Mouse (Mus musculus) neural tube, embryonic 12.5 days (tissue): Measurements from ENCODE around the gene Tmem268. TPM values are rescaled to one million over a fixed set of nuclear protein-coding genes. Genes with fewer than 3 reads are reported as not detected.

Experiments
- ATAC-seq: fragments of 200-750 bp; cut with Nextera tagmentation; 2 replicates; pipeline ENCODE4 v1.8.0; 2017; ENCODE audit warnings: low read depth, mild to moderate bottlenecking, moderate TSS enrichment, moderate library complexity; ENCODE audit not compliant: low FRiP score
- H3K27ac ChIP-seq: fragments of 300-500 bp; sonication (generic); 2 replicates; pipeline ENCODE4 v1.5.1; 2016
- H3K27me3 ChIP-seq: fragments of 300-500 bp; sonication (generic); replicated peaks from 2 replicates; pipeline ENCODE4 v1.6.1; 2016; ENCODE audit warnings: mild to moderate bottlenecking
- H3K36me3 ChIP-seq: fragments of 300-500 bp; sonication (generic); 2 replicates; pipeline ENCODE4 v1.6.1; 2016; ENCODE audit warnings: mild to moderate bottlenecking
- H3K4me1 ChIP-seq: fragments of 300-500 bp; sonication (generic); 2 replicates; pipeline ENCODE4 v1.6.1; 2016
- H3K4me2 ChIP-seq: fragments of 300-500 bp; sonication (generic); replicated peaks from 2 replicates; pipeline ENCODE4 v1.6.1; 2016; ENCODE audit warnings: mild to moderate bottlenecking
- H3K4me3 ChIP-seq: fragments of 300-500 bp; sonication (generic); 2 replicates; pipeline ENCODE4 v1.5.1; 2016
- H3K9ac ChIP-seq: fragments of 300-500 bp; sonication (generic); 2 replicates; pipeline ENCODE4 v1.6.1; 2016; ENCODE audit warnings: mild to moderate bottlenecking
- H3K9me3 ChIP-seq: fragments of 300-500 bp; sonication (generic); 2 replicates; pipeline ENCODE4 v1.6.1; 2016; ENCODE audit warnings: mild to moderate bottlenecking
- WGBS: fragments of 180-500 bp; shearing (Covaris S2); methylation state at CpG from one replicate; pipeline ENCODE4 v1.1.7; 2016; 5-methylcytosine and 5-hydroxymethylcytosine counted together
- polyA plus RNA-seq: library from polyadenylated mRNA; unstranded; fragments of >200 nt; fragmentation: Nextera tagmentation; extraction: Ambion mirVana; gene quantifications from 2 replicates; pipeline ENCODE4 v1.2.1, GENCODE M21; 2016

Gene Tmem268
- polyA plus RNA-seq, 1 experiment from 2014 or later = 4.2 TPM

GRCm38 (mm10) chr4:63582580-63582979 lies 24.0 kb downstream of the Tmem268 start:
- no peaks in the 10 kb centered on the region for H3K36me3 ChIP-seq
- H3K27ac ChIP-seq = no peak overlapping the region
- no peak for ATAC-seq
- no peak overlapping the region for H3K4me2 ChIP-seq
- 77% methylated on average over 5 of the region's 5 CpGs for WGBS
- no peaks in the 10 kb centered on the region for H3K9me3 ChIP-seq
- no peak overlapping the region for H3K9ac ChIP-seq
- no peaks in the 10 kb centered on the region for H3K27me3 ChIP-seq
- H3K4me1 ChIP-seq = peaks cover 8% of the 10 kb centered on the region
- H3K4me3 ChIP-seq = no peak overlapping the region

- no peak overlapping the region for H3K4me2 ChIP-seq
- H3K27me3 ChIP-seq = no peaks in the 10 kb centered on the region
- H3K27ac ChIP-seq = no peak overlapping the region
- H3K36me3 ChIP-seq = no peaks in the 10 kb centered on the region
- no peaks in the 10 kb centered on the region for H3K9me3 ChIP-seq
- ATAC-seq = no peak
- no peak overlapping the region for H3K4me3 ChIP-seq
- H3K9ac ChIP-seq = no peak overlapping the region
- peaks cover 2% of the 10 kb centered on the region; the same call in 1 of the 2 replicates for H3K4me1 ChIP-seq
- 85% methylated on average over 10 of the region's 10 CpGs for WGBS
These were observed 26.6 kb downstream of the Tmem268 start for GRCm38 (mm10) chr4:63585216-63585615.

- 77% methylated on average over 2 of the region's 2 CpGs for WGBS
- H3K36me3 ChIP-seq = no peaks in the 10 kb centered on the region
- H3K9me3 ChIP-seq = no peaks in the 10 kb centered on the region
- no peaks in the 10 kb centered on the region for H3K4me1 ChIP-seq
- no peaks in the 10 kb centered on the region for H3K27me3 ChIP-seq
- ATAC-seq = no peak
- no peak overlapping the region for H3K4me2 ChIP-seq
- no peak overlapping the region for H3K4me3 ChIP-seq
- H3K27ac ChIP-seq = no peak overlapping the region
- H3K9ac ChIP-seq = no peak overlapping the region
These were observed 27.7 kb downstream of the Tmem268 start for GRCm38 (mm10) chr4:63586240-63586639.

- Histone ChIP-seq H3K4me2 (no peak overlapping the region), H3K9ac (no peak overlapping the region), H3K36me3 (no peaks in the 10 kb centered on the region), H3K27me3 (no peaks in the 10 kb centered on the region), H3K4me3 (no peak overlapping the region), H3K9me3 (no peaks in the 10 kb centered on the region), H3K4me1 (no peaks in the 10 kb centered on the region), H3K27ac (no peak overlapping the region)
- 93% methylated on average over 7 of the region's 7 CpGs for WGBS
- ATAC-seq = no peak
These were observed 31.4 kb downstream of the Tmem268 start for GRCm38 (mm10) chr4:63589987-63590386.

GRCm38 (mm10) chr4:63590538-63590937 lies 32.0 kb downstream of the Tmem268 start:
- WGBS = 89% methylated on average over 4 of the region's 4 CpGs
- Histone ChIP-seq H3K9ac (no peak overlapping the region), H3K36me3 (no peaks in the 10 kb centered on the region), H3K4me2 (no peak overlapping the region), H3K27me3 (no peaks in the 10 kb centered on the region), H3K27ac (no peak overlapping the region), H3K9me3 (no peaks in the 10 kb centered on the region), H3K4me1 (no peaks in the 10 kb centered on the region), H3K4me3 (no peak overlapping the region)
- no peak for ATAC-seq

- H3K9me3 ChIP-seq = no peaks in the 10 kb centered on the region
- H3K4me2 ChIP-seq = no peak overlapping the region
- no peak for ATAC-seq
- H3K4me3 ChIP-seq = no peak overlapping the region
- no peaks in the 10 kb centered on the region for H3K36me3 ChIP-seq
- no peak overlapping the region for H3K9ac ChIP-seq
- H3K27ac ChIP-seq = no peak overlapping the region
- no peaks in the 10 kb centered on the region for H3K27me3 ChIP-seq
- no peaks in the 10 kb centered on the region for H3K4me1 ChIP-seq
- WGBS = 82% methylated on average over 5 of the region's 5 CpGs
These were observed 36.0 kb downstream of the Tmem268 start for GRCm38 (mm10) chr4:63594459-63595110.

GRCm38 (mm10) chr4:63595259-63595658 lies 36.7 kb downstream of the Tmem268 start:
- no peak overlapping the region for H3K9ac ChIP-seq
- ATAC-seq = no peak
- 83% methylated on average over 10 of the region's 10 CpGs for whole genome bisulfite sequencing

GRCm38 (mm10) chr4:63596010-63596409 lies 37.4 kb downstream of the Tmem268 start:
- no peak for ATAC-seq
- Histone ChIP-seq H3K27ac (no peak overlapping the region), H3K4me3 (no peak overlapping the region), H3K36me3 (no peaks in the 10 kb centered on the region), H3K27me3 (no peaks in the 10 kb centered on the region), H3K9me3 (no peaks in the 10 kb centered on the region), H3K4me1 (no peaks in the 10 kb centered on the region), H3K4me2 (no peak overlapping the region), H3K9ac (no peak overlapping the region)
- WGBS = over 99% methylated on average over 4 of the region's 4 CpGs

More at GRCm38 (mm10) chr4:63595259-63595658, 36.7 kb downstream of the Tmem268 start:
- no peak overlapping the region for H3K4me3 ChIP-seq
- no peaks in the 10 kb centered on the region for H3K36me3 ChIP-seq
- H3K27me3 ChIP-seq = no peaks in the 10 kb centered on the region
- no peaks in the 10 kb centered on the region for H3K9me3 ChIP-seq
- H3K4me1 ChIP-seq = no peaks in the 10 kb centered on the region
- no peak overlapping the region for H3K27ac ChIP-seq
- H3K4me2 ChIP-seq = no peak overlapping the region

GRCm38 (mm10) chr4:63600786-63601185 lies 42.2 kb downstream of the Tmem268 start:
- no peaks in the 10 kb centered on the region for H3K27me3 ChIP-seq
- H3K27ac ChIP-seq = no peak overlapping the region
- H3K4me1 ChIP-seq = no peaks in the 10 kb centered on the region
- no peaks in the 10 kb centered on the region for H3K9me3 ChIP-seq
- no peak overlapping the region for H3K4me3 ChIP-seq
- no peak overlapping the region for H3K9ac ChIP-seq
- ATAC-seq = no peak
- H3K4me2 ChIP-seq = no peak overlapping the region
- H3K36me3 ChIP-seq = no peaks in the 10 kb centered on the region
- 87% methylated on average over 6 of the region's 6 CpGs for WGBS

- Histone ChIP-seq H3K27me3 (no peaks in the 10 kb centered on the region), H3K4me1 (no peaks in the 10 kb centered on the region), H3K4me2 (no peak overlapping the region), H3K9ac (no peak overlapping the region), H3K4me3 (no peak overlapping the region), H3K36me3 (no peaks in the 10 kb centered on the region), H3K9me3 (no peaks in the 10 kb centered on the region), H3K27ac (no peak overlapping the region)
- no peak for ATAC-seq
These were observed 42.7 kb downstream of the Tmem268 start for GRCm38 (mm10) chr4:63601263-63601662.

GRCm38 (mm10) chr4:63604945-63605344 lies 46.4 kb downstream of the Tmem268 start, which contains the start of gene Gm11213:
Gene Gm11213, minus strand, starts transcription at chr4:63605261.
- Histone ChIP-seq H3K4me3 (no peak within 1 kb of the TSS), H3K9ac (no peak within 1 kb of the TSS), H3K9me3 (no peaks in the 10 kb centered on the region), H3K4me1 (no peaks in the 10 kb centered on the region), H3K36me3 (no peaks in the 10 kb centered on the region), H3K27ac (no peak within 1 kb of the TSS), H3K4me2 (no peak within 1 kb of the TSS), H3K27me3 (no peaks in the 10 kb centered on the region)
- 80% methylated on average over 3 of the region's 3 CpGs for WGBS
- no peak for ATAC-seq

- WGBS = 96% methylated on average over 3 of the region's 3 CpGs
- Histone ChIP-seq H3K4me1 (no peaks in the 10 kb centered on the region), H3K27ac (no peak overlapping the region), H3K4me3 (no peak overlapping the region), H3K9ac (no peak overlapping the region), H3K36me3 (no peaks in the 10 kb centered on the region), H3K9me3 (no peaks in the 10 kb centered on the region), H3K27me3 (no peaks in the 10 kb centered on the region), H3K4me2 (no peak overlapping the region)
- ATAC-seq = no peak
These were observed 47.0 kb downstream of the Tmem268 start for GRCm38 (mm10) chr4:63605545-63605944.

GRCm38 (mm10) chr4:63605968-63606367 lies 47.4 kb downstream of the Tmem268 start:
- 72% methylated on average over 1 of the region's 1 CpGs for WGBS
- Histone ChIP-seq H3K4me2 (no peak overlapping the region), H3K4me3 (no peak overlapping the region), H3K9ac (no peak overlapping the region), H3K9me3 (no peaks in the 10 kb centered on the region), H3K27me3 (no peaks in the 10 kb centered on the region), H3K27ac (no peak overlapping the region), H3K36me3 (no peaks in the 10 kb centered on the region), H3K4me1 (no peaks in the 10 kb centered on the region)
- ATAC-seq = no peak
